Mouse (Mus musculus): Measurements from ENCODE around the gene Grin2c. TPM values are rescaled to one million over a fixed set of nuclear protein-coding genes. Genes with fewer than 3 reads are reported as not detected.

Gene Grin2c
- polyA plus RNA-seq, 1 experiment from 2014 or later: 0.04 TPM

- no peak overlapping the region for H3K27ac ChIP-seq (replicated peaks; ENCODE audit: low read depth, low read length)
- H3K27me3 ChIP-seq (ENCODE audit: control insufficient read depth, insufficient read depth, low read length): 0 out of 2 replicates have a peak, but pooled peaks cover 3% of the 10 kb centered on the region
- H3K4me1 ChIP-seq (ENCODE audit: control insufficient read depth, insufficient read depth, low read length): peaks cover 32% of the 10 kb centered on the region
- H3K4me2 ChIP-seq (ENCODE audit: low read depth, severe bottlenecking): no peak overlapping the region
- DNase-seq (ENCODE audit: low spot score): no peak
- no peak for ATAC-seq (ENCODE audit: insufficient number of reproducible peaks, low FRiP score, low TSS enrichment, low read depth)
- no peak overlapping the region for H3K4me3 ChIP-seq (ENCODE audit: low read depth, low read length)
- H3K9ac ChIP-seq (ENCODE audit: low read length): no peak overlapping the region
- H3K36me3 ChIP-seq (ENCODE audit: control insufficient read depth, insufficient read depth, low read length): no peaks in the 10 kb centered on the region
- H3K9me3 ChIP-seq (ENCODE audit: control insufficient read depth, low read length): no peaks in the 10 kb centered on the region
- 21% methylated on average over 5 of the region's 5 CpGs for whole genome bisulfite sequencing
These were observed 44.5 kb downstream of the Grin2c start for GRCm38 (mm10) chr11:115222570-115222969.

GRCm38 (mm10) chr11:115222077-115222476 is 45.0 kb downstream of the Grin2c start:
- Histone ChIP-seq H3K36me3 (ENCODE audit: control insufficient read depth, insufficient read depth, low read length) (no peaks in the 10 kb centered on the region), H3K27me3 (ENCODE audit: control insufficient read depth, insufficient read depth, low read length) (0 out of 2 replicates have a peak, but pooled peaks cover 3% of the 10 kb centered on the region), H3K9me3 (ENCODE audit: control insufficient read depth, low read length) (no peaks in the 10 kb centered on the region), H3K27ac (replicated peaks; ENCODE audit: low read depth, low read length) (no peak overlapping the region), H3K4me2 (ENCODE audit: low read depth, severe bottlenecking) (no peak overlapping the region), H3K9ac (ENCODE audit: low read length) (no peak overlapping the region), H3K4me3 (ENCODE audit: low read depth, low read length) (no peak overlapping the region), H3K4me1 (ENCODE audit: control insufficient read depth, insufficient read depth, low read length) (peaks cover 31% of the 10 kb centered on the region)
- WGBS: 34% methylated on average over 12 of the region's 12 CpGs
- no peak for ATAC-seq (ENCODE audit: insufficient number of reproducible peaks, low FRiP score, low TSS enrichment, low read depth)
- no peak for DNase-seq (ENCODE audit: low spot score)

- no peak overlapping the region for H3K4me2 ChIP-seq (ENCODE audit: low read depth, severe bottlenecking)
- H3K4me1 ChIP-seq (ENCODE audit: control insufficient read depth, insufficient read depth, low read length): peaks cover 32% of the 10 kb centered on the region
- no peaks in the 10 kb centered on the region for H3K9me3 ChIP-seq (ENCODE audit: control insufficient read depth, low read length)
- DNase-seq (ENCODE audit: low spot score): no peak
- no peak overlapping the region for H3K9ac ChIP-seq (ENCODE audit: low read length)
- no peak overlapping the region for H3K27ac ChIP-seq (replicated peaks; ENCODE audit: low read depth, low read length)
- no peak for ATAC-seq (ENCODE audit: insufficient number of reproducible peaks, low FRiP score, low TSS enrichment, low read depth)
- H3K36me3 ChIP-seq (ENCODE audit: control insufficient read depth, insufficient read depth, low read length): no peaks in the 10 kb centered on the region; the same call in 1 of the 2 replicates
- 0 out of 2 replicates have a peak, but pooled peaks cover 3% of the 10 kb centered on the region for H3K27me3 ChIP-seq (ENCODE audit: control insufficient read depth, insufficient read depth, low read length)
- H3K4me3 ChIP-seq (ENCODE audit: low read depth, low read length): no peak overlapping the region
- WGBS: 89% methylated on average over 10 of the region's 10 CpGs
These were observed 47.4 kb downstream of the Grin2c start for GRCm38 (mm10) chr11:115219685-115220084.

GRCm38 (mm10) chr11:115219263-115219662 is 47.8 kb downstream of the Grin2c start:
- Histone ChIP-seq H3K4me2 (ENCODE audit: low read depth, severe bottlenecking) (no peak overlapping the region), H3K4me1 (ENCODE audit: control insufficient read depth, insufficient read depth, low read length) (peaks cover 32% of the 10 kb centered on the region), H3K9ac (ENCODE audit: low read length) (no peak overlapping the region), H3K27ac (replicated peaks; ENCODE audit: low read depth, low read length) (no peak overlapping the region), H3K4me3 (ENCODE audit: low read depth, low read length) (no peak overlapping the region), H3K9me3 (ENCODE audit: control insufficient read depth, low read length) (no peaks in the 10 kb centered on the region), H3K27me3 (ENCODE audit: control insufficient read depth, insufficient read depth, low read length) (0 out of 2 replicates have a peak, but pooled peaks cover 3% of the 10 kb centered on the region), H3K36me3 (ENCODE audit: control insufficient read depth, insufficient read depth, low read length) (no peaks in the 10 kb centered on the region; the same call in 1 of the 2 replicates)
- WGBS: 62% methylated on average over 9 of the region's 9 CpGs
- no peak for DNase-seq (ENCODE audit: low spot score)
- ATAC-seq (ENCODE audit: insufficient number of reproducible peaks, low FRiP score, low TSS enrichment, low read depth): no peak

GRCm38 (mm10) chr11:115217439-115218410 is 49.3 kb downstream of the Grin2c start:
- ATAC-seq (ENCODE audit: insufficient number of reproducible peaks, low FRiP score, low TSS enrichment, low read depth): no peak
- DNase-seq (ENCODE audit: low spot score): no peak
- H3K9ac ChIP-seq (ENCODE audit: low read length): no peak overlapping the region
- no peak overlapping the region for H3K4me3 ChIP-seq (ENCODE audit: low read depth, low read length)
- 71% methylated on average over 18 of the region's 18 CpGs for WGBS
- no peaks in the 10 kb centered on the region; the same call in 1 of the 2 replicates for H3K36me3 ChIP-seq (ENCODE audit: control insufficient read depth, insufficient read depth, low read length)
- no peaks in the 10 kb centered on the region for H3K9me3 ChIP-seq (ENCODE audit: control insufficient read depth, low read length)
- no peaks in the 10 kb centered on the region for H3K27me3 ChIP-seq (ENCODE audit: control insufficient read depth, insufficient read depth, low read length)
- no peak overlapping the region for H3K4me2 ChIP-seq (ENCODE audit: low read depth, severe bottlenecking)
- H3K27ac ChIP-seq (replicated peaks; ENCODE audit: low read depth, low read length): no peak overlapping the region
- peaks cover 24% of the 10 kb centered on the region for H3K4me1 ChIP-seq (ENCODE audit: control insufficient read depth, insufficient read depth, low read length)

- H3K27me3 ChIP-seq (ENCODE audit: control insufficient read depth, insufficient read depth, low read length): no peaks in the 10 kb centered on the region
- no peak overlapping the region for H3K4me2 ChIP-seq (ENCODE audit: low read depth, severe bottlenecking)
- H3K36me3 ChIP-seq (ENCODE audit: control insufficient read depth, insufficient read depth, low read length): no peaks in the 10 kb centered on the region; the same call in 1 of the 2 replicates
- H3K27ac ChIP-seq (replicated peaks; ENCODE audit: low read depth, low read length): no peak overlapping the region
- ATAC-seq (ENCODE audit: insufficient number of reproducible peaks, low FRiP score, low TSS enrichment, low read depth) (no peak), DNase-seq (ENCODE audit: low spot score) (no peak)
- WGBS: 22% methylated on average over 5 of the region's 5 CpGs
- H3K4me3 ChIP-seq (ENCODE audit: low read depth, low read length): no peak overlapping the region
- H3K4me1 ChIP-seq (ENCODE audit: control insufficient read depth, insufficient read depth, low read length): peaks cover 23% of the 10 kb centered on the region
- no peaks in the 10 kb centered on the region for H3K9me3 ChIP-seq (ENCODE audit: control insufficient read depth, low read length)
- no peak overlapping the region for H3K9ac ChIP-seq (ENCODE audit: low read length)
These were observed 51.9 kb downstream of the Grin2c start for GRCm38 (mm10) chr11:115215123-115215522.

GRCm38 (mm10) chr11:115212116-115212515 is 54.9 kb downstream of the Grin2c start:
- no peak overlapping the region for H3K9ac ChIP-seq (ENCODE audit: low read length)
- H3K36me3 ChIP-seq (ENCODE audit: control insufficient read depth, insufficient read depth, low read length): no peaks in the 10 kb centered on the region; the same call in none of the 2 replicates
- DNase-seq (ENCODE audit: low spot score) (no peak), ATAC-seq (ENCODE audit: insufficient number of reproducible peaks, low FRiP score, low TSS enrichment, low read depth) (no peak)
- H3K9me3 ChIP-seq (ENCODE audit: control insufficient read depth, low read length): no peaks in the 10 kb centered on the region
- H3K4me3 ChIP-seq (ENCODE audit: low read depth, low read length): no peak overlapping the region
- WGBS: 66% methylated on average over 13 of the region's 13 CpGs
- H3K4me2 ChIP-seq (ENCODE audit: low read depth, severe bottlenecking): no peak overlapping the region
- no peaks in the 10 kb centered on the region for H3K27me3 ChIP-seq (ENCODE audit: control insufficient read depth, insufficient read depth, low read length)
- no peak overlapping the region for H3K27ac ChIP-seq (replicated peaks; ENCODE audit: low read depth, low read length)
- peaks cover 9% of the 10 kb centered on the region for H3K4me1 ChIP-seq (ENCODE audit: control insufficient read depth, insufficient read depth, low read length)

- no peak overlapping the region for H3K27ac ChIP-seq (replicated peaks; ENCODE audit: low read depth, low read length)
- ATAC-seq (ENCODE audit: insufficient number of reproducible peaks, low FRiP score, low TSS enrichment, low read depth): no peak
- no peak overlapping the region for H3K9ac ChIP-seq (ENCODE audit: low read length)
These were observed 57.1 kb downstream of the Grin2c start for GRCm38 (mm10) chr11:115209958-115210357.

More at GRCm38 (mm10) chr11:115209958-115210357, 57.1 kb downstream of the Grin2c start:
- Histone ChIP-seq H3K9me3 (ENCODE audit: control insufficient read depth, low read length) (no peaks in the 10 kb centered on the region), H3K36me3 (ENCODE audit: control insufficient read depth, insufficient read depth, low read length) (peaks cover 2% of the 10 kb centered on the region; the same call in 1 of the 2 replicates), H3K4me3 (ENCODE audit: low read depth, low read length) (no peak overlapping the region), H3K4me2 (ENCODE audit: low read depth, severe bottlenecking) (no peak overlapping the region), H3K4me1 (ENCODE audit: control insufficient read depth, insufficient read depth, low read length) (peaks cover 6% of the 10 kb centered on the region), H3K27me3 (ENCODE audit: control insufficient read depth, insufficient read depth, low read length) (no peaks in the 10 kb centered on the region)
- no peak for DNase-seq (ENCODE audit: low spot score)
- WGBS: 76% methylated on average over 7 of the region's 7 CpGs
